Comparison of ENCODE assay signal across 13 mouse cellular contexts in genomic region chr5:35020410-35021241, GRCm38 (mm10). TPM values are rescaled to one million over a fixed set of nuclear protein-coding genes. Genes with fewer than 3 reads are reported as not detected.
DNase-seq lines count a peak whose midpoint lies in the region; ATAC-seq and TF ChIP-seq lines count a peak whose summit lies in the region.
"Had no signal": no experiment of that assay in that cellular context is flagged by ENCODE, and none has a peak within 500 bp of the region (broad histone marks: within the 10 kb centered on the region; RNA-seq: fewer than 3 reads in every experiment).

No protein-coding gene starts in this region.

- H3K79me2 ChIP-seq in myocyte (ENCODE audit: control insufficient read depth, insufficient read depth), result peaks cover 7% of the 10 kb centered on the region

- no peak for DNase-seq in heart, adult 9 months (ENCODE audit: low spot score in 2 of 2)
- DNase-seq in limb, embryonic 10.5 days (ENCODE audit: low spot score), result no peak
- peak; percentile 53 for DNase-seq in brain, adult 2 months (ENCODE audit: low read depth, low spot score)
- no peak for DNase-seq in cerebellum, adult 9-10 months
- DNase-seq: cerebellum, postnatal 14 days; heart, adult 11 months; thymus, postnatal 14 days had no signal

- no peak overlapping the region for H3ac ChIP-seq in myocyte (ENCODE audit: control insufficient read depth, insufficient read length)

- no peak overlapping the region for H3K4me2 ChIP-seq in heart, embryonic 13.5 days
- no peak overlapping the region for H3K4me2 ChIP-seq in limb, embryonic 12.5 days
- peak overlapping the region; percentile 24 for H3K4me2 ChIP-seq in myocyte (ENCODE audit: low read depth)
- H3K4me2 ChIP-seq: embryonic facial prominence, embryonic 12.5 days had no signal

- H3K9ac ChIP-seq in heart, embryonic 13.5 days, result peak overlapping the region; percentile 34; the same call in 1 of the 2 replicates
- H3K9ac ChIP-seq in limb, embryonic 12.5 days (replicated peaks), result no peak overlapping the region
- H3K9ac ChIP-seq: embryonic facial prominence, embryonic 12.5 days had no signal

- no peaks in the 10 kb centered on the region for H3K27me3 ChIP-seq in heart, embryonic 13.5 days (replicated peaks)
- no peaks in the 10 kb centered on the region for H3K27me3 ChIP-seq in limb, embryonic 12.5 days
- H3K27me3 ChIP-seq in limb, embryonic 10.5 days (ENCODE audit: low read depth, poor library complexity, severe bottlenecking), result no peaks in the 10 kb centered on the region
- no peaks in the 10 kb centered on the region for H3K27me3 ChIP-seq in myocyte (ENCODE audit: control insufficient read depth, insufficient read depth, insufficient read length)
- H3K27me3 ChIP-seq: embryonic facial prominence, embryonic 12.5 days had no signal

- H3K36me3 ChIP-seq in heart, embryonic 13.5 days, result peaks cover 53% of the 10 kb centered on the region
- peaks cover 81% of the 10 kb centered on the region for H3K36me3 ChIP-seq in limb, embryonic 12.5 days
- peaks cover 81% of the 10 kb centered on the region for H3K36me3 ChIP-seq in limb, embryonic 10.5 days
- peaks cover 24% of the 10 kb centered on the region for H3K36me3 ChIP-seq in myocyte (ENCODE audit: control insufficient read depth, insufficient read depth)

- no peak overlapping the region for H3K4me3 ChIP-seq in heart, embryonic 13.5 days
- no peak overlapping the region for H3K4me3 ChIP-seq in limb, embryonic 12.5 days (replicated peaks)
- H3K4me3 ChIP-seq in limb, embryonic 10.5 days, result no peak overlapping the region
- no peak overlapping the region for H3K4me3 ChIP-seq in myocyte
- H3K4me3 ChIP-seq: embryonic facial prominence, embryonic 12.5 days had no signal

- ATAC-seq in heart, embryonic 13.5 days (ENCODE audit: extremely low read depth, insufficient number of reproducible peaks, low FRiP score, low TSS enrichment), result no peak
- ATAC-seq in limb, embryonic 12.5 days (ENCODE audit: insufficient number of reproducible peaks, insufficient read depth, low FRiP score, low TSS enrichment, low read depth), result no peak
- ATAC-seq: midbrain, embryonic 16.5 days had no signal

- 0 out of 2 replicates have a peak overlapping the region, but pooled peaks have one; percentile 17 for H3K27ac ChIP-seq in heart, embryonic 13.5 days (replicated peaks)
- peak overlapping the region; percentile 45; the same call in 1 of the 2 replicates for H3K27ac ChIP-seq in limb, embryonic 12.5 days
- no peak overlapping the region for H3K27ac ChIP-seq in limb, embryonic 10.5 days
- H3K27ac ChIP-seq: embryonic facial prominence, embryonic 12.5 days; macrophage had no signal

- 73% methylated on average over 9 of the region's 9 CpGs for WGBS in heart, embryonic 13.5 days
- WGBS in limb, embryonic 12.5 days, result 89% methylated on average over 9 of the region's 9 CpGs
- WGBS in limb, embryonic 10.5 days, result 88% methylated on average over 9 of the region's 9 CpGs

- H3K4me1 ChIP-seq in heart, embryonic 13.5 days, result peaks cover 62% of the 10 kb centered on the region
- H3K4me1 ChIP-seq in limb, embryonic 12.5 days (replicated peaks), result peaks cover 14% of the 10 kb centered on the region
- peaks cover 12% of the 10 kb centered on the region; the same call in 1 of the 2 replicates for H3K4me1 ChIP-seq in limb, embryonic 10.5 days
- H3K4me1 ChIP-seq: embryonic facial prominence, embryonic 12.5 days had no signal

- TF ChIP-seq POLR2A in myocyte (IDR thresholded peaks at IDR 0.05; ENCODE audit: insufficient read length, low read depth), result no peak

- no peaks in the 10 kb centered on the region for H3K9me3 ChIP-seq in heart, embryonic 13.5 days
- H3K9me3 ChIP-seq in limb, embryonic 12.5 days, result no peaks in the 10 kb centered on the region
- H3K9me3 ChIP-seq in limb, embryonic 10.5 days (replicated peaks), result no peaks in the 10 kb centered on the region
- H3K9me3 ChIP-seq: embryonic facial prominence, embryonic 12.5 days had no signal

TF ChIP-seq in myocyte, 11 proteins besides CTCF, POLR2A, EP300 and RAD21:
- TF ChIP-seq REST (IDR thresholded peaks at IDR 0.05; ENCODE audit: insufficient read depth, insufficient read length), result no peak
- TF ChIP-seq MYOD1 (IDR thresholded peaks at IDR 0.05; ENCODE audit: control insufficient read depth in 1 of 3, insufficient read length in 2 of 3, low read depth in 2 of 3), result peak in 2 of 3 experiments; percentile 74 to 83
- peak; percentile 46 to 92 (median 76) for TF ChIP-seq MYOG (IDR thresholded peaks at IDR 0.05; ENCODE audit: control insufficient read depth in 1 of 3, insufficient read depth in 1 of 3, insufficient read length in 2 of 3, low read depth in 2 of 3)

RNA-seq across cellular contexts. Expression of gene Hgfac, which starts 20.7 kb away (rescaled TPM):
- 0.83 and 2.1 TPM in 2 replicates for polyA plus RNA-seq in heart, embryonic 13.5 days (2015; fragmentation: Nextera tagmentation; extraction: Ambion mirVana)
- polyA plus RNA-seq in limb, embryonic 12.5 days (2016; fragmentation: Nextera tagmentation; extraction: Ambion mirVana), result 0.24 and 0.59 TPM in 2 replicates
- 0.15 TPM in 1 of 2 replicates, not detected in the other for polyA plus RNA-seq in limb, embryonic 10.5 days (2016; fragmentation: Nextera tagmentation; extraction: Ambion mirVana)
- polyA plus RNA-seq in myocyte (2012; fragmentation: generic; extraction: Trizol), result 0.26 TPM
- polyA plus RNA-seq: macrophage had no signal

RNA-seq across cellular contexts. Expression of gene Dok7, which starts 35.9 kb away (rescaled TPM):
- 8.0 and 8.5 TPM in 2 replicates for polyA plus RNA-seq in heart, embryonic 13.5 days (2015; fragmentation: Nextera tagmentation; extraction: Ambion mirVana)
- 2.6 and 2.9 TPM in 2 replicates for polyA plus RNA-seq in limb, embryonic 12.5 days (2016; fragmentation: Nextera tagmentation; extraction: Ambion mirVana)
- 0.26 and 0.31 TPM in 2 replicates for polyA plus RNA-seq in limb, embryonic 10.5 days (2016; fragmentation: Nextera tagmentation; extraction: Ambion mirVana)
- 49.5 TPM for polyA plus RNA-seq in myocyte (2012; fragmentation: generic; extraction: Trizol)
